In genomic region chr1:178747279-178748221, GRCm38 (mm10) we compare ENCODE assay signal across 16 mouse cellular contexts.
DNase-seq lines count a peak whose midpoint lies in the region; ATAC-seq and TF ChIP-seq lines count a peak whose summit lies in the region.
"Had no signal": no experiment of that assay in that cellular context is flagged by ENCODE, and none has a peak within 500 bp of the region (broad histone marks: within the 10 kb centered on the region; RNA-seq: fewer than 3 reads in every experiment).

No protein-coding gene starts in this region.

- peaks cover 48% of the 10 kb centered on the region for H3K4me1 ChIP-seq in cerebellum, adult 2 months (ENCODE audit: control insufficient read depth, insufficient read depth, low read length)
- H3K4me1 ChIP-seq in embryonic facial prominence, embryonic 10.5 days = peaks cover 27% of the 10 kb centered on the region
- H3K4me1 ChIP-seq in midbrain, postnatal 0 days (ENCODE audit: insufficient read depth, low read length) = no peaks in the 10 kb centered on the region

- no peak; the same call in 1 of the 2 replicates for TF ChIP-seq CTCF in cerebellum, adult 2 months (IDR thresholded peaks at IDR 0.05; ENCODE audit: borderline replicate concordance, insufficient read depth, low read depth, low read length)
- TF ChIP-seq CTCF in midbrain, postnatal 0 days (IDR thresholded peaks at IDR 0.05) = no peak

- peak; percentile 13 for DNase-seq in layer of hippocampus, adult 9-11 months
- no peak for DNase-seq in layer of hippocampus, postnatal 14 days (ENCODE audit: low spot score in 2 of 2)
- DNase-seq in cerebellum, adult 2 months = peak; percentile 68 to 90
- DNase-seq in embryonic facial prominence, embryonic 10.5 days (ENCODE audit: low spot score) = peak; percentile 35
- peak; percentile 56 for DNase-seq in midbrain, postnatal 0 days (ENCODE audit: low spot score)
- DNase-seq in yolk sac, embryonic 10.5 days (ENCODE audit: low spot score) = no peak
- no peak for DNase-seq in frontal cortex, postnatal 10 days (ENCODE audit: low spot score in 2 of 2)
- DNase-seq: adrenal gland, adult 8-10 months; gastrocnemius, postnatal 14 days; lung, postnatal 36 days; right cerebral cortex, postnatal 4 days; thymus, postnatal 36 days had no signal

- no peaks in the 10 kb centered on the region; the same call in 1 of the 2 replicates for H3K36me3 ChIP-seq in embryonic facial prominence, embryonic 10.5 days (replicated peaks)
- H3K36me3 ChIP-seq in midbrain, postnatal 0 days (ENCODE audit: insufficient read depth, low read length) = no peaks in the 10 kb centered on the region
- H3K36me3 ChIP-seq: kidney, embryonic 15.5 days had no signal

- peak overlapping the region; percentile 85 for H3K27ac ChIP-seq in cerebellum, adult 2 months (ENCODE audit: insufficient read depth, low read length)
- H3K27ac ChIP-seq in embryonic facial prominence, embryonic 10.5 days (replicated peaks) = no peak overlapping the region
- H3K27ac ChIP-seq in midbrain, postnatal 0 days (ENCODE audit: low read depth, low read length) = peak overlapping the region; percentile 32; the same call in 1 of the 2 replicates
- H3K27ac ChIP-seq: kidney, embryonic 15.5 days; liver, embryonic 14.5 days had no signal

- H3K4me2 ChIP-seq in midbrain, postnatal 0 days (ENCODE audit: low read depth, low read length, poor library complexity, severe bottlenecking) = no peak overlapping the region
- H3K4me2 ChIP-seq: kidney, embryonic 15.5 days had no signal

- TF ChIP-seq POLR2A in cerebellum, adult 2 months (IDR thresholded peaks at IDR 0.05; ENCODE audit: borderline replicate concordance, insufficient read depth, low read length) = no peak; the same call in 1 of the 2 replicates

- H3K27me3 ChIP-seq in cerebellum, adult 2 months (ENCODE audit: control insufficient read depth, insufficient read depth, low read length) = no peaks in the 10 kb centered on the region
- no peaks in the 10 kb centered on the region for H3K27me3 ChIP-seq in embryonic facial prominence, embryonic 10.5 days (replicated peaks; ENCODE audit: low read depth, poor library complexity, severe bottlenecking)
- H3K27me3 ChIP-seq in midbrain, postnatal 0 days (ENCODE audit: insufficient read depth, low read length) = no peaks in the 10 kb centered on the region
- H3K27me3 ChIP-seq: CH12.LX; kidney, embryonic 15.5 days had no signal

- H3K4me3 ChIP-seq in cerebellum, adult 2 months (replicated peaks; ENCODE audit: insufficient read depth, low read depth, low read length) = no peak overlapping the region
- no peak overlapping the region for H3K4me3 ChIP-seq in embryonic facial prominence, embryonic 10.5 days
- H3K4me3 ChIP-seq in midbrain, postnatal 0 days (ENCODE audit: low read depth, low read length) = no peak overlapping the region
- H3K4me3 ChIP-seq: kidney, embryonic 15.5 days had no signal

- WGBS in cerebellum, adult 2 months = 17% methylated on average over 13 of the region's 13 CpGs
- 47% methylated on average over 13 of the region's 13 CpGs for WGBS in embryonic facial prominence, embryonic 10.5 days
- WGBS in midbrain, postnatal 0 days = 60% methylated on average over 13 of the region's 13 CpGs

- H3K9me3 ChIP-seq in embryonic facial prominence, embryonic 10.5 days = peaks cover 4% of the 10 kb centered on the region
- H3K9me3 ChIP-seq in midbrain, postnatal 0 days (ENCODE audit: low read length) = no peaks in the 10 kb centered on the region

- H3K9ac ChIP-seq in midbrain, postnatal 0 days (replicated peaks; ENCODE audit: low read length, poor library complexity, severe bottlenecking) = no peak overlapping the region
- H3K9ac ChIP-seq: kidney, embryonic 15.5 days; liver, embryonic 14.5 days had no signal

- ATAC-seq in midbrain, postnatal 0 days (ENCODE audit: low FRiP score) = no peak
- ATAC-seq: inflammation-experienced regulatory T-cells, adult 6 months had no signal

Comparison
In these comparisons a context has a peak if more than half of its experiments do, and no peak if none do; other contexts are left out.
1. DNase-seq: peak in layer of hippocampus, adult 9-11 months (single experiment), cerebellum, adult 2 months (2 of 2), embryonic facial prominence, embryonic 10.5 days (single experiment) and midbrain, postnatal 0 days (single experiment); none in layer of hippocampus, postnatal 14 days (0 of 2), yolk sac, embryonic 10.5 days (single experiment) and frontal cortex, postnatal 10 days (0 of 2).